Comparison of ENCODE assay signal across 11 mouse cellular contexts in genomic region chr1:74797459-74797858, GRCm38 (mm10). TPM values are rescaled to one million over a fixed set of nuclear protein-coding genes. Genes with fewer than 3 reads are reported as not detected.
A peak's percentile ranks its signal among the peaks of the same experiment; 100 is the strongest.
DNase-seq lines count a peak whose midpoint lies in the region; TF ChIP-seq lines count a peak whose summit lies in the region.
"Had no signal": no experiment of that assay in that cellular context is flagged by ENCODE, and none has a peak within 500 bp of the region (broad histone marks: within the 10 kb centered on the region; RNA-seq: fewer than 3 reads in every experiment).

No protein-coding gene starts in this region.

- peak; percentile 84 to 92 for DNase-seq in cerebellum, postnatal 10 days
- DNase-seq in cerebellum, postnatal 36 days = no peak
- DNase-seq in right cerebral cortex, postnatal 4 days = peak; percentile 58
- no peak for DNase-seq in right cerebral cortex, postnatal 14 days
- DNase-seq in midbrain, embryonic 10.5 days (ENCODE audit: low spot score) = peak; percentile 71
- no peak for DNase-seq in thymus, adult 2 months
- no peak for DNase-seq in right cerebral cortex, adult 18-20 months
- DNase-seq in adrenal gland, postnatal 10 days = no peak
- DNase-seq: gastrocnemius, postnatal 10 days had no signal

- H3K27me3 ChIP-seq in midbrain, embryonic 10.5 days (ENCODE audit: low read depth, poor library complexity, severe bottlenecking) = peaks cover 100% of the 10 kb centered on the region
- H3K27me3 ChIP-seq in thymus, adult 2 months (ENCODE audit: control insufficient read depth, insufficient read depth, low read length) = peaks cover 9% of the 10 kb centered on the region; the same call in 1 of the 2 replicates

- TF ChIP-seq CTCF in thymus, adult 2 months (IDR thresholded peaks at IDR 0.05; ENCODE audit: borderline replicate concordance, control insufficient read depth, extremely low read depth, insufficient read depth, low read length, poor library complexity) = no peak

- 0 out of 2 replicates have a peak overlapping the region, but pooled peaks have one; percentile 58 for H3K27ac ChIP-seq in midbrain, embryonic 10.5 days (replicated peaks)
- H3K27ac ChIP-seq in thymus, adult 2 months (ENCODE audit: control insufficient read depth, insufficient read depth, low read length) = no peak overlapping the region

- peaks cover 71% of the 10 kb centered on the region for H3K4me1 ChIP-seq in midbrain, embryonic 10.5 days
- peaks cover 6% of the 10 kb centered on the region; the same call in 1 of the 2 replicates for H3K4me1 ChIP-seq in thymus, adult 2 months (replicated peaks; ENCODE audit: control insufficient read depth, insufficient read depth, low read length)

- no peak for TF ChIP-seq POLR2A in thymus, adult 2 months (IDR thresholded peaks at IDR 0.05; ENCODE audit: control insufficient read depth, extremely low read depth, insufficient read depth, low read length, poor library complexity)

- H3K4me3 ChIP-seq in midbrain, embryonic 10.5 days = 0 out of 2 replicates have a peak overlapping the region, but pooled peaks have one; percentile 14
- H3K4me3 ChIP-seq in thymus, adult 2 months (ENCODE audit: control insufficient read depth, insufficient read depth, low read length) = no peak overlapping the region

- WGBS in midbrain, embryonic 10.5 days = 7% methylated on average over 5 of the region's 5 CpGs
- WGBS in thymus, adult 2 months = 68% methylated on average over 5 of the region's 5 CpGs

- no peaks in the 10 kb centered on the region for H3K9me3 ChIP-seq in midbrain, embryonic 10.5 days (replicated peaks)

- H3K36me3 ChIP-seq in midbrain, embryonic 10.5 days = no peaks in the 10 kb centered on the region
- H3K36me3 ChIP-seq in thymus, adult 2 months (ENCODE audit: control insufficient read depth, insufficient read depth, low read length) = no peaks in the 10 kb centered on the region

RNA-seq across cellular contexts. Expression of gene Wnt10a, which starts 6.1 kb away (rescaled TPM):
- polyA plus RNA-seq in midbrain, embryonic 10.5 days (2016; fragmentation: Nextera tagmentation; extraction: Ambion mirVana) = 0.85 and 1.3 TPM in 2 replicates
- 5.0 and 5.3 TPM in 2 replicates for polyA plus RNA-seq in thymus, adult 2 months (2012; rRNA removed)
- under 1 TPM; 0.27 to 0.57 TPM for total RNA-seq in adrenal gland, postnatal 10 days (2021)

RNA-seq across cellular contexts. Expression of gene Wnt6, which starts 25.8 kb away (rescaled TPM):
- 8.7 and 11.0 TPM in 2 replicates for polyA plus RNA-seq in midbrain, embryonic 10.5 days (2016; fragmentation: Nextera tagmentation; extraction: Ambion mirVana)
- 1.8 and 1.9 TPM in 2 replicates for polyA plus RNA-seq in thymus, adult 2 months (2012; rRNA removed)
- 1 to 10 TPM; 2.6 to 4.2 TPM for total RNA-seq in adrenal gland, postnatal 10 days (2021)

RNA-seq across cellular contexts. Expression of gene Prkag3, which starts 48.4 kb away (rescaled TPM):
- not detected in 2 replicates for polyA plus RNA-seq in midbrain, embryonic 10.5 days (2016; fragmentation: Nextera tagmentation; extraction: Ambion mirVana)
- 0.10 and 0.38 TPM in 2 replicates for polyA plus RNA-seq in thymus, adult 2 months (2012; rRNA removed)
- 1 to 10 TPM in 1 of 2 experiments, under 1 TPM in 1; 0.69 to 1.1 TPM for total RNA-seq in adrenal gland, postnatal 10 days (2021)
- total RNA-seq: left cerebral cortex, postnatal 14 days had no signal

RNA-seq across cellular contexts. Expression of gene Cdk5r2, which starts 57.3 kb away (rescaled TPM):
- 1.3 and 2.2 TPM in 2 replicates for polyA plus RNA-seq in midbrain, embryonic 10.5 days (2016; fragmentation: Nextera tagmentation; extraction: Ambion mirVana)
- 0.31 and 0.34 TPM in 2 replicates for polyA plus RNA-seq in thymus, adult 2 months (2012; rRNA removed)
- 1 to 10 TPM; 4.8 to 6.6 TPM for total RNA-seq in adrenal gland, postnatal 10 days (2021)
- polyA plus RNA-seq: spleen, adult 2 months had no signal

Comparison
In these comparisons a context has a peak if more than half of its experiments do, and no peak if none do; other contexts are left out.
1. DNase-seq: peak in cerebellum, postnatal 10 days (2 of 2), right cerebral cortex, postnatal 4 days (single experiment) and midbrain, embryonic 10.5 days (single experiment); none in cerebellum, postnatal 36 days (0 of 2), right cerebral cortex, postnatal 14 days (single experiment), thymus, adult 2 months (single experiment), right cerebral cortex, adult 18-20 months (single experiment) and adrenal gland, postnatal 10 days (single experiment).